Mouse (Mus musculus) forebrain, embryonic 11.5 days (tissue): ENCODE data around the gene Tada2b. TPM values are rescaled to one million over a fixed set of nuclear protein-coding genes. Genes with fewer than 3 reads are reported as not detected.

Experiments used
- ATAC-seq: fragments of 200-750 bp; cut with Nextera tagmentation; replicated peaks from 2 replicates; pipeline ENCODE4 v1.8.0; 2017; ENCODE audit warnings: moderate TSS enrichment; ENCODE audit not compliant: low FRiP score
- DNase-seq: peaks from one replicate; pipeline ENCODE4 v3.0.0-alpha.2; 2017; ENCODE audit warnings: low spot score
- H3K27ac ChIP-seq: fragments of 300-500 bp; sonication (generic); 2 replicates; pipeline ENCODE4 v1.5.1; 2014; ENCODE audit warnings: low read depth, low read length
- H3K27me3 ChIP-seq: fragments of 300-500 bp; sonication (generic); 2 replicates; pipeline ENCODE4 v1.6.1; 2014; ENCODE audit warnings: mild to moderate bottlenecking, low read length, mixed read lengths; ENCODE audit not compliant: control insufficient read depth, insufficient read depth
- H3K36me3 ChIP-seq: fragments of 300-500 bp; sonication (generic); 2 replicates; pipeline ENCODE4 v1.6.1; 2014; ENCODE audit warnings: mild to moderate bottlenecking, low read length, moderate library complexity, mixed read lengths; ENCODE audit not compliant: control insufficient read depth, insufficient read depth
- H3K4me1 ChIP-seq: fragments of 300-500 bp; sonication (generic); replicated peaks from 2 replicates; pipeline ENCODE4 v1.6.1; 2014; ENCODE audit warnings: low read length, mixed read lengths; ENCODE audit not compliant: control insufficient read depth, insufficient read depth
- H3K4me2 ChIP-seq: fragments of 300-500 bp; sonication (generic); 2 replicates; pipeline ENCODE4 v1.6.1; 2014; ENCODE audit warnings: low read depth, mild to moderate bottlenecking, low read length, moderate library complexity, mixed read lengths; ENCODE audit not compliant: severe bottlenecking
- H3K4me3 ChIP-seq: fragments of 300-500 bp; sonication (generic); 2 replicates; pipeline ENCODE4 v1.5.1; 2014; ENCODE audit warnings: low read depth, low read length
- H3K9ac ChIP-seq: fragments of 300-500 bp; sonication (generic); 2 replicates; pipeline ENCODE4 v1.6.1; 2014; ENCODE audit warnings: low read length
- H3K9me3 ChIP-seq: fragments of 300-500 bp; sonication (generic); 2 replicates; pipeline ENCODE4 v1.6.1; 2016; ENCODE audit warnings: low read length, mixed read lengths; ENCODE audit not compliant: control insufficient read depth
- WGBS: fragments of 180-500 bp; shearing (Covaris S2); extraction: QIAGEN DNeasy Blood & Tissue Kit; methylation state at CpG from one replicate; pipeline ENCODE4 v1.1.7; 2014; 5-methylcytosine and 5-hydroxymethylcytosine counted together
- polyA plus RNA-seq: library from polyadenylated mRNA; unstranded; fragments of >200 nt; fragmentation: Nextera tagmentation; extraction: Ambion mirVana; gene quantifications from 2 replicates; pipeline ENCODE4 v1.2.1, GENCODE M21; 2014

Gene Tada2b
- polyA plus RNA-seq, 1 experiment from 2014 or later, result 3.5 TPM

- Histone ChIP-seq H3K27ac (no peak overlapping the region), H3K9me3 (no peaks in the 10 kb centered on the region), H3K9ac (no peak overlapping the region), H3K36me3 (no peaks in the 10 kb centered on the region), H3K4me2 (no peak overlapping the region), H3K27me3 (peaks cover 4% of the 10 kb centered on the region; the same call in 1 of the 2 replicates), H3K4me3 (no peak overlapping the region), H3K4me1 (peaks cover 13% of the 10 kb centered on the region; the same call in 1 of the 2 replicates)
- DNase-seq, result no peak
- 84% methylated on average over 2 of the region's 2 CpGs for WGBS
- ATAC-seq, result no peak
These were observed 22.9 kb downstream of the Tada2b start for GRCm38 (mm10) chr5:36461231-36461630.

- H3K4me3 ChIP-seq, result no peak overlapping the region
- no peak overlapping the region for H3K9ac ChIP-seq
- H3K4me1 ChIP-seq, result peaks cover 11% of the 10 kb centered on the region; the same call in 1 of the 2 replicates
- H3K4me2 ChIP-seq, result no peak overlapping the region
- DNase-seq, result no peak
- H3K27me3 ChIP-seq, result peaks cover 4% of the 10 kb centered on the region; the same call in 1 of the 2 replicates
- no peak for ATAC-seq
- no peaks in the 10 kb centered on the region for H3K36me3 ChIP-seq
- 84% methylated on average over 2 of the region's 2 CpGs for WGBS
- H3K9me3 ChIP-seq, result no peaks in the 10 kb centered on the region
- no peak overlapping the region for H3K27ac ChIP-seq
These were observed 23.4 kb downstream of the Tada2b start for GRCm38 (mm10) chr5:36460712-36461111.

GRCm38 (mm10) chr5:36458926-36459325 lies 25.2 kb downstream of the Tada2b start:
- Histone ChIP-seq H3K4me1 (peaks cover 10% of the 10 kb centered on the region; the same call in 1 of the 2 replicates), H3K27me3 (peaks cover 4% of the 10 kb centered on the region; the same call in 1 of the 2 replicates), H3K9me3 (no peaks in the 10 kb centered on the region), H3K36me3 (no peaks in the 10 kb centered on the region), H3K27ac (no peak overlapping the region), H3K4me3 (no peak overlapping the region), H3K9ac (no peak overlapping the region), H3K4me2 (no peak overlapping the region)
- 24% methylated on average over 4 of the region's 4 CpGs for WGBS
- peak; percentile 59 for DNase-seq
- ATAC-seq, result no peak

- Histone ChIP-seq H3K4me3 (no peak overlapping the region), H3K36me3 (no peaks in the 10 kb centered on the region), H3K27ac (no peak overlapping the region), H3K4me1 (no peaks in the 10 kb centered on the region), H3K27me3 (peaks cover 4% of the 10 kb centered on the region; the same call in 1 of the 2 replicates), H3K9me3 (no peaks in the 10 kb centered on the region), H3K9ac (no peak overlapping the region), H3K4me2 (no peak overlapping the region)
- DNase-seq (no peak), ATAC-seq (no peak)
- WGBS, result 85% methylated on average over 4 of the region's 4 CpGs
These were observed 26.4 kb downstream of the Tada2b start for GRCm38 (mm10) chr5:36457706-36458105.

- Histone ChIP-seq H3K4me1 (no peaks in the 10 kb centered on the region), H3K9ac (no peak overlapping the region), H3K36me3 (no peaks in the 10 kb centered on the region), H3K27ac (no peak overlapping the region), H3K27me3 (no peaks in the 10 kb centered on the region), H3K9me3 (no peaks in the 10 kb centered on the region), H3K4me3 (no peak overlapping the region), H3K4me2 (no peak overlapping the region)
- ATAC-seq (no peak), DNase-seq (no peak)
- 85% methylated on average over 6 of the region's 6 CpGs for WGBS
These were observed 31.3 kb downstream of the Tada2b start for GRCm38 (mm10) chr5:36452821-36453220.

- Histone ChIP-seq H3K27ac (no peak overlapping the region), H3K36me3 (no peaks in the 10 kb centered on the region), H3K4me1 (no peaks in the 10 kb centered on the region), H3K9ac (no peak overlapping the region), H3K9me3 (no peaks in the 10 kb centered on the region), H3K4me2 (no peak overlapping the region), H3K4me3 (no peak overlapping the region), H3K27me3 (no peaks in the 10 kb centered on the region)
- WGBS, result 58% methylated on average over 10 of the region's 10 CpGs
- DNase-seq (no peak), ATAC-seq (no peak)
These were observed 32.2 kb downstream of the Tada2b start for GRCm38 (mm10) chr5:36451872-36452389.

- WGBS, result 18% methylated on average over 10 of the region's 10 CpGs
- no peaks in the 10 kb centered on the region for H3K9me3 ChIP-seq
- H3K4me1 ChIP-seq, result no peaks in the 10 kb centered on the region
- no peaks in the 10 kb centered on the region for H3K36me3 ChIP-seq
- H3K4me2 ChIP-seq, result no peak overlapping the region
- no peak for DNase-seq
- H3K4me3 ChIP-seq, result no peak overlapping the region
- H3K27ac ChIP-seq, result no peak overlapping the region
- H3K9ac ChIP-seq, result no peak overlapping the region
- ATAC-seq, result no peak
- no peaks in the 10 kb centered on the region for H3K27me3 ChIP-seq
These were observed 33.0 kb downstream of the Tada2b start for GRCm38 (mm10) chr5:36451119-36451518.

- Histone ChIP-seq H3K36me3 (no peaks in the 10 kb centered on the region), H3K27me3 (no peaks in the 10 kb centered on the region), H3K27ac (no peak overlapping the region), H3K9ac (no peak overlapping the region), H3K4me1 (no peaks in the 10 kb centered on the region), H3K9me3 (no peaks in the 10 kb centered on the region), H3K4me3 (no peak overlapping the region), H3K4me2 (no peak overlapping the region)
- ATAC-seq (no peak), DNase-seq (no peak)
- 82% methylated on average over 6 of the region's 6 CpGs for WGBS
These were observed 34.3 kb downstream of the Tada2b start for GRCm38 (mm10) chr5:36449710-36450358.

GRCm38 (mm10) chr5:36447872-36448271 lies 36.2 kb downstream of the Tada2b start:
- no peak for DNase-seq
- Histone ChIP-seq H3K27me3 (no peaks in the 10 kb centered on the region), H3K4me3 (no peak overlapping the region), H3K9me3 (no peaks in the 10 kb centered on the region), H3K9ac (no peak overlapping the region), H3K27ac (no peak overlapping the region), H3K4me2 (no peak overlapping the region), H3K4me1 (no peaks in the 10 kb centered on the region), H3K36me3 (no peaks in the 10 kb centered on the region)
- ATAC-seq, result no peak
- WGBS, result 93% methylated on average over 12 of the region's 12 CpGs
